Mouse (Mus musculus): ENCODE measurements around the gene Tomm34. TPM values are rescaled to one million over a fixed set of nuclear protein-coding genes. Genes with fewer than 3 reads are reported as not detected.
"Not testable (repeated sequence)": the region's sequence is repeated elsewhere in the genome, so short reads cannot be mapped to it uniquely, and the experiment has no call there.

The Tomm34 gene
- total RNA-seq, 2 experiments from 2014 or later = 40.8 to 43.6 TPM

DNA sequence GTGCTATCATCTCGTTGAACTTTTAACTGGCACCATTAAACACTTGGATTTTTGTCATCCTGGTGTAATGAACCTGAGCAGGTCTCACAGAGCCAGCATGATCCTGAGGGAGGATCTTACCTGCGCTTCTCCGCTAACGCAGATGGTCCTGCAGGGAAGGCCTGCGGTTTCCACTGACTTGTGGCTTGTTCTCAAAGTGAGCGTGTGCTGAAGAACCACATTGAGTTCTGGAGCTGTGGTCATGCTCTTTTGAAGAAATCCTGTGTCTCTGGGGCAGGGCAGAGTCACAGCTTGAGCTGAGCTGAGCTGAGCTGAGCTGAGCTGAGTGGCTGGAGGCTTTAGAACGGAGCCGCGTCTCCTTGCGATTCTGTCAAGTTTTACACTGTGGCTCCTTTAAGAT, 10.6 kb upstream of the Tomm34 start:
- intact Hi-C loops (cut with DNase I) = no loop called here
- DNase-seq (ENCODE audit: low spot score in 2 of 2) = no peak

DNA sequence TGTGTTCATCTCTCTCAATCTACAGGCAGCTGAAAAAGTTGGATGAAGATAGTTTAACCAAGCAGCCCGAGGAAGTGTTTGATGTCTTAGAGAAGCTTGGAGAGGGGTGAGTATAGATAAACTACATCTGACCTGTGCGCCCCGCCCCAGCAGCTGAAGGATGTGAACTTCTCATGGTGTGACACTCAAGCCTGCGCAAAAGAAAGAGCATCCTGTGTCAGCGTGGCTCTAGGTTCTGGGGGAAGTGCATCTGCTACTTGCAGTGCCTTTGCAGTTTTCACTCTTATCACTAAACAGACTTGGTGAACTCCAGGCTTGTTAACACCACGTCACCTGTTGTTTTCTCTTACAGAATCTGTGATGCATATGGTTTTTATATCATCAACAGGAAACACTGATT, 8.5 kb upstream of the Tomm34 start:
- no peak for DNase-seq (ENCODE audit: low spot score in 2 of 2)
- intact Hi-C loops (cut with DNase I) = no loop called here

DNA sequence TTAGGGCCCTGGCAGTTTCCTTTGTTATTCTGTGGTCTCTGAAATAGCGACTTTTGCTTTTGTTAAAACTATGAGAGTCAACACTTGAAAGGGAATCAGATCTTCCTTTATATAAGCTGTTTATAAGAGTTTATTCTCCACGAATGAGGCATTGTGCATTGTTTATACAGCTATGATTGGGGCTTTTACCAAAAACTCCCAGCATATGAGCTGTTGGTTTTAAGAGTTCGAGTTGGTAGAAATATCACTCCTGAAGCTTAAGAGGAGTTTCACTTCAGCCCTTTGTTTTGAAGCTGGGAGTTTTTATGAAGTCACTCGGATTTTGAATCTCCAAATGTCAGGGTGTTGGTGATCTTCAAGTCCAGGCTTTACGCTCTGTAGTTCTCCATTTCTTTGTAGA, 6.9 kb upstream of the Tomm34 start:
- DNase-seq (ENCODE audit: low spot score in 2 of 2) = no peak
- intact Hi-C loops (cut with DNase I) = no loop called here

DNA sequence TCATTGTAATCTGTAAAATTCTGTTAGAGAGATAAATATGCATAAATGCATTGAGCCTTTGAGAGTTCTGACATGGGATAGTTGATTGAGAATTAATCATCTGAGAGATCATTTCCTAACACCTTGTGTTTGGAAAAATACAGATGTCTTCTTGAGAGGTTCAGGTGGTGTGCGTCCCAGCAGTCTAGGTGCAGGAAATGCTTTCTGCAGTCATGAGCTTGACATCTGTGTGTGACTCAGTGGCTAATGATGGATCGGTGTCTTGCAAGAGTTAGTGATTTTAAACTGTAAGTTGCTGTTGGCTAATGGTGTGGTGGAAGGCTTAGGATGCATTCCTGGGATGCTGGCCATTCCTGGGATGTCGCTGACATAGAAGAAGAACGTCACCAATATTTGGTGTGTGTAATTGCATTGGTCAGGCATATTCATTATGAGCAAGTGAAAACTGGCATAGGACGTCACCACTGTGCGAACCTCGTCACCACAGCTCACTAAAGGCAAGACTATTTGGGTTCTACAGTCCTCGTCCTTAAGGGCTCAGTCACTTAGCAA, 6.0 kb upstream of the Tomm34 start:
- DNase-seq (ENCODE audit: low spot score in 2 of 2) = no peak
- intact Hi-C loops (cut with DNase I) = no loop called here

DNA sequence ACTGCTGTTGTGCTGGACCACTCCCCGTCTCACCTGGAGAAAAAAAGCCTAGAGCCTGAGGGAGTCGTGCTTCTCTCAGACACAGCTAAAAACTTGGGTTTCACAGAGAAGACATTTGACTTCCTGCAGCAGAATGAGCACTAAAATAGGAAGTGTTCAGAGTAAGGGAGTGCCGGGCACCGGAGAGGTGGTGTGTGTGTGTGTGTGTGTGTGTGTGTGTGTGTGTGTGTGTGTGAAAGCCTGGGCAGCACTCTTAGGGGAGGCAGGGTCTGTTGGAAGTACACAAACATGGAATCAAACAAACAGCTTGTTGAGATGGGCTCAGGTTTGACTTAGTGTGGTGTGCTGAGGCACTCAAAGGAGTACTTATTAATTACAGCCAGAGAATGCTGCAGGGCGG, 4.1 kb upstream of the Tomm34 start:
- intact Hi-C loops (cut with DNase I) = no loop called here
- no peak for DNase-seq (ENCODE audit: low spot score in 2 of 2)

DNA sequence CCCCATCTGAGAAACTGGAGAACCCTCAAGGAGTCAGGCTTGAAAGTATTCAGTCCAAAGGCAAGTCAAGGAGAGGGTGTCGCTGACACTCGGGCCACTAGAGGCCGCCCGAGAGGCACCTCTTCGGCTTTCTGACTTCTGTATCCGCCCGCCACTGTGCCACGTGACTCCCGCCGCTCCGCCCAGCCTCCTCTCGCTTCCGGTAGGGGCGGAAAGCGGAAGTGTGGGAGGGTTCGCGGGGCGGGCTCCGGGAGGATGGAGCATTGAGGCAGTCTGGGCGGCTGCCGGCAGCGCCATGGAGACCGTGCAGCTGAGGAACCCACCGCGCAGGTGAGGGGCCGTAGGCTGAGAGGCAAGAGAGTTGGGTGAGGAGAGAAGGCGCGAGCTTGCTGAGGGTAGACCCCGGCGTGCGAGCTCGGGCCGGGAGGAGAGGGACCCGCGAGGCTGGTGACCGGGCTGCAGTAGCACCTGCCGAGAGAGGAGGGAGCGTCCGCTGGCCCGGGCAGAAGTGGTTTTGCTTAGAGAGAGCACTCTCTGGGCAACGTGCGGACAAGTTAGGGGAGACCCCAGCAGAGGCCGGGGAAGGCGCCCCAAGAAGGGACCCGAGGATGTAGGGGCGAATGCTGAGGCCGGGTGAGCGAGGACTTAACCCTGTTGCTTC, 3.1 kb upstream of the Tomm34 start:
- intact Hi-C loops (cut with DNase I) = loop anchor here (5.0 kb wide), 1 partner anchor 77 kb away; no protein-coding TSS in a partner anchor
- peak; percentile 98 to 99 for DNase-seq (ENCODE audit: low spot score in 2 of 2)

DNA sequence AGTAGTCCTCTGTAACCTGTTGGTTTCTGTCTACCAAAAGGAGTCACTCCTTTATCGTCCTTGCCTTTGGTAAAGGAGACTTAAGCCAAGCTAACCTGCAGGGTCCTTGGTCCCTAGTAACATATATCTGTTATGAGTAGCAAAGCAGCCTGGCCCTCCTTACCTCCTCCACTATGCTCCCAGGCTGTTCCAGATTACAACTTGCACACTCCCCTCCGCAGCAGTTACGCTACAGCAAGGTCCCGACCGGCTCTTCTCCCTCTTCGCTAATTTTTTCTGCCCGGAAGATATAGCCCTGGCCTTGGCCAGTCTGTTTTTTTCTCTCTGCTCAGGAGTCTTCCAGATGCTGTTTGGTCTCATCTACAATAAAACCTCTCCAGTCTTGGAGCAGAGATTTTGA, 2.2 kb upstream of the Tomm34 start:
- intact Hi-C loops (cut with DNase I) = loop anchor here (5.0 kb wide), 1 partner anchor 76 kb away; no protein-coding TSS in a partner anchor
- DNase-seq (ENCODE audit: low spot score in 2 of 2) = no peak

DNA sequence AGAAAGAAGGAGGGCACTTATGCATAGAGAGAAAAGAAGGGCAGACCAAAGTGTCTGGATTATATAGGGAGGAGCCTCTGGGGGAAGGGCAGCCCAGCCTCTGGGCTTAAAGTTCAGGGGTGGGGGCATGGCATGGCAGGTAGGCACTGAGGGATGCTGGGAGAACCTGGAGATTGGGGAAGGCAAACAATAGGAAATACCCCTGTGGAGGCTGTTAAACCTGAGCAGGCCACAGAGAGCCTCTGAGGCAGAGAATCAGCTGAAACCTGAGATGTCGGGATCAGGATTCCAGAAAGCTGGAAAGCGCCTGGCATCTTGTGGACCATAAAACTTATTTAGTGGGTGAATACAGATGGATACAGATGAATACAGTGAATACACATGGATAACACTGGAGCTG, 1.1 kb upstream of the Tomm34 start:
- intact Hi-C loops (cut with DNase I) = loop anchor here (5.0 kb wide), 1 partner anchor 75 kb away; no protein-coding TSS in a partner anchor
- no peak for DNase-seq (ENCODE audit: low spot score in 2 of 2)

DNA sequence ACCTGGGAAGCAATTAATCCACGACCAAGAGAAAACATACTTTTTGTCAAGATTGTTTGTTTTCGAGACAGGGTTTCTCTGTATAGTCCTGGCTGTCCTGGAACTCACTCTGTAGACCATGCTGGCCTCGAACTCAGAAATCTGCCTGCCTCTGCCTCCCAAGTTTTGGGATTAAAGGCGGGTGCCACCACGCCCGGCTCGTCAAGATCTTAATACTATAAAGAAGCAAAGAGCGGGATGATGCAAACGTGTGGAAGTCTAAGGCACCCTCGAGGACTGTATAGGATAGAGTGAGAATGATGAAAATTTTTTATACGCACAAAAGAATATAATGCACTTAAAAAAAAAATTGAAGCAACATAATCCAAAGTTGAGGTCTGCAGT, 460 bp upstream of the Tomm34 start:
- intact Hi-C loops (cut with DNase I) = loop anchor here (5.0 kb wide), 1 partner anchor 74 kb away; no protein-coding TSS in a partner anchor
- DNase-seq (ENCODE audit: low spot score in 2 of 2) = not testable (repeated sequence)

DNA sequence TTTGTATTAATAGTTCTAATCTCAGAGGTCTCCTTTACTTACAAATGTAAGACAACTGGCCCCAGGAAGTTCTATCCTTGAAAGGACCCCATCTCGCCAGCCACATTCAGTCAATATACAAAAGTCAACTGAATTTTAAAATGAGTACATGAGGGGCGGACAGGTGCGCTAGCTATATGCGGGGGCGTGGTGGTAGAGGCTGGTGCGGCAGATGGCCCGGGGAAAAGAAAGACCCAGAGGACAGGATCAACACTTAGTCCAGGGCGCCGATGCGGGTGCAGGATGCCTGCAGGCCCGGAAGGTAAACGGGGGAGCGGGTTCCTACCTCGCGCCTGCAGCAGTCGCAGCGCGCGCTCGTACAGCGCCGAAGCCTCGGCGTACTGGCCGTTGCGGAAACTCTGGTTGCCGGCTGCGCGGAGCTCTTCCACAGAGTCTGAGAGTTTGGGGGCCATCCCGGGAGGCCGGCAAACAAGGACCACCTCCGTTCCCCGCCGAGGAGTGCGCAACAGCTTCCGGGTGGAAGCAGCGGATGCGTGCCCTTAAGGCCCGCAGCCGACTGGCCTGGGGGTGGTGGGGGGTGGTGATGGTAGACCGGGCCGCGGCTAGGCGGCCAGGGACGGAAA, 716 bp downstream of the Tomm34 start, which contains the start of gene Stk4:
Stk4 (plus strand) TSS at position 181 of the 623 bp plus-strand sequence.
- DNase-seq (ENCODE audit: low spot score in 2 of 2) = peak; percentile 28 to 45
- intact Hi-C loops (cut with DNase I) = loop anchor here (5.0 kb wide), 1 partner anchor 73 kb away; no protein-coding TSS in a partner anchor

DNA sequence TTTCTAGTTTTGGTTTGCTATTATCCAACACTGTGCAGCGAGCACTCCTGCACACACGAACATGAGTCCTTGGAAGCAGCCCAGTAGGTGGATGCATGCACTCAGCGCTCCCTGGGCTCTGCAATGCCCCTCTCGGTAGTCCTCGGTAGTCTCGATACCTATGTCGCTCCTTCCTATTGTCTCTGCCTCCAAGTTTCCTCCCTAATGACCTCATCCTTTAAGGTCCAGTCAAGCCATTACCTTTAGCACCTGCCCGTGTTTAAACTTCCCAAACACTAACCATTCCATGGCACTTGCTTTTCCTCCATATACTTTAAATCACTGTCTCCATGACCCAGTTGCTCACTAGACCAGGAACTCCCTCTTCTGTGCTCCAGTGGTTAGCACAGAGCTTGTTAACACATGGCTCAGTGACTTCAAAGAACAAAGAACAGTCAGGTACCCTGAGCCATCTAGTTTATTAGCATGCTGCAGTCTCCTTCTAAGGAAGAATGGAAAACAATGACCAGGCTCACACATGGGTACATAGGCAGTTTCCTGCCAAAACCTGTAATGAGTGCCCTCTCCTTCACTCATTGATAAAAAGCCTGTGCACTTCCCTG, 11.2 kb downstream of the Tomm34 start:
- DNase-seq (ENCODE audit: low spot score in 2 of 2) = no peak
- intact Hi-C loops (cut with DNase I) = no loop called here

DNA sequence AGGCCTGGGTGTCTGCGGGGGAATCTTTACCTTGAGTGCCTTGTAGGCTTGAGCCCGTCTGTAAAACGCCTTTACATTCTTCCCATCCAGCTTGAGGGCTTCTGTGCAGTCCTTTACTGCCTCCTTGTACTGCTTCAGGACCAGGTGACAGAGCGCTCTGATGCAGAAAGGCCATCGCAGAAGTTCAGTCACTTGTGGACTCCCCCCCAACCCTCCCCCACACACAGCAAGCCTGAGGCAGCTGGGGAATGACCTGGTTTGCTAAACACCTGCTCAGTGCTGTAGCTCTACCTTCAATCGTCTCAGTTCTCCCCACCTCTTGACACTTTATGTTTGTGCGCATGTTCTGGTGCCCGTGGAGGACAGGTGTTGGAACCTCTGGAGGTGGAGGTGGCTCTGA, 16.3 kb downstream of the Tomm34 start:
- DNase-seq (ENCODE audit: low spot score in 2 of 2) = no peak
- intact Hi-C loops (cut with DNase I) = no loop called here

DNA sequence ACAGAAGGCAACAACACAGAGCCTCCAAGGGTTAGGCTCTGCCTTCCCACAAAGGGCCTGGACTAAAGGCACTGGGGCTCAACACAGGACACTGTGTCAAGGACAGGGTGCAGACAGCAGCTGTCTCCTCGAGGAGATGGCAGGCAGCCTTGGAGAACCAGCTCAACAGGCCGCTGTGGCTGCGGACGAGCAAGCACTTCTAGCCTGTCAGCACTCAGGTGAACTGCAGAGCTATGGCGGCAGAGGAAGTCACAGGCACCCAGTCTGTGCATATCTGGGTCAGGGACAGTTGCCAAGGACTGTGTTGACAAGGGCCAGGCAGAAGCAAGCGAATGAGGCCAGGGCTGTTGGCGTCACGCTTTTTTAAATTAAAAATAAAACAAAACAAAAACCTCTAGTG, 17.2 kb downstream of the Tomm34 start:
- intact Hi-C loops (cut with DNase I) = no loop called here
- no peak for DNase-seq (ENCODE audit: low spot score in 2 of 2)

DNA sequence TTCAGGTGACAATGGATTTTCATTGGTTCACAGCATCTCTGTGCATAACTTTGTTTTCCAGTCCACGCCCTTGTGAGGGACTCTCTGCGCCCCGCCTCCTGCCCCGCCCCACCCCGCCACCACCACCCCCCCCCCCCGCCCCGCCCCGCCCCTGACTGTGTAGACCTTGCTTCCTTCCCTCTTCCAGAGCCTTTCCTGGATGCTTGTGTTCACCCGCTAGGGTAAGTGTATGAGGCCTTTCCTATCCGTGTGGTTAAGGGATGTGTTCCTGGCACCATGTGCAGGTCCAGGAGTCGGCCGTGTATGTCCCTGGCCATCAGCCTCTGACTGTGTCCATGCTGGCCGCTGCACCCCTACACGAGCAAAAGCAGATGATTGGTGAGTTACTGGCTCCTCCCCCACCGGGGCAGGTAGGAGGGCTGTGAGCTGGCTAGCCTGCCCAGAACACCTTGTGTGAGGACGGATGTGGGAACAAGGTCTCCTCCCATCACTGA, 23.7 kb downstream of the Tomm34 start:
- intact Hi-C loops (cut with DNase I) = no loop called here
- DNase-seq (ENCODE audit: low spot score in 2 of 2) = no peak

DNA sequence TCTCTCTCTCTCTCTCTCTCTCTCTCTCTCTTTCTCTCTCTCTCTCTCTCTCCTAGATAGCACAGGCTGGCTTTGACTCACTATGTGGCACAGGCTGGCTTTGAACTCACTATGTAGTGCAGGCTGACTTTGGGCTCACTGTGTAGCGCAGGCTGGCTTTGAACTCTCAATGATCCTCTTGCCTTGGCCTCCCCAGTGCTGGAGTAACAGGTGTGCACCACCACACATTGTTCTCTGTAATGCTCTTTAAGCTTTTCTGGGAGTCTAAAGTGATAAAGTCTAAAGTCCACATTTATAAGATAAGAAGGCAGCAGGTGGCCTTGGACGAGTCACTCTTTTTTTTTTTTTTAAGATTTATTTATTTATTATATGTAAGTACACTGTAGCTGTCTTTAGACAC, 29.4 kb downstream of the Tomm34 start:
- DNase-seq (ENCODE audit: low spot score in 2 of 2) = no peak
- intact Hi-C loops (cut with DNase I) = no loop called here

DNA sequence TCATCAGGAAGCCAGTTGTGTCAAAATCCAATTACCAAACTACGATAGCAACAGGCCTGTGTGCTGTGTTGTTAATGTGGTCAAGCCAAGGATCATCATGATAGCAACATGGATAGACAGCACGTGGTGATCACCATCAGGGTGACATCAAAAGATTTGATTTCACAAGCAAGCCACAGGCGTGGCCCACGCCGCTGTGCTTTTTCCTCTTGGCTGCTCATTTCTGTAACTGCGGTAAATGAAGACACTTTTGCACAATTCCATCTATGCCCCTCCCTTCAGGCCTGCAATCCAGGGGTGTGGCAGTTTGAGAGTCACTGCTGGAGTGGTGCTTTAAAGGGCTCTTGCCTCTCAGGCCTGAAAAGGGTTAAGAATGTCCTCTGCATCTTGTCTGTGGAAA, 30.0 kb downstream of the Tomm34 start:
- intact Hi-C loops (cut with DNase I) = no loop called here
- DNase-seq (ENCODE audit: low spot score in 2 of 2) = no peak

DNA sequence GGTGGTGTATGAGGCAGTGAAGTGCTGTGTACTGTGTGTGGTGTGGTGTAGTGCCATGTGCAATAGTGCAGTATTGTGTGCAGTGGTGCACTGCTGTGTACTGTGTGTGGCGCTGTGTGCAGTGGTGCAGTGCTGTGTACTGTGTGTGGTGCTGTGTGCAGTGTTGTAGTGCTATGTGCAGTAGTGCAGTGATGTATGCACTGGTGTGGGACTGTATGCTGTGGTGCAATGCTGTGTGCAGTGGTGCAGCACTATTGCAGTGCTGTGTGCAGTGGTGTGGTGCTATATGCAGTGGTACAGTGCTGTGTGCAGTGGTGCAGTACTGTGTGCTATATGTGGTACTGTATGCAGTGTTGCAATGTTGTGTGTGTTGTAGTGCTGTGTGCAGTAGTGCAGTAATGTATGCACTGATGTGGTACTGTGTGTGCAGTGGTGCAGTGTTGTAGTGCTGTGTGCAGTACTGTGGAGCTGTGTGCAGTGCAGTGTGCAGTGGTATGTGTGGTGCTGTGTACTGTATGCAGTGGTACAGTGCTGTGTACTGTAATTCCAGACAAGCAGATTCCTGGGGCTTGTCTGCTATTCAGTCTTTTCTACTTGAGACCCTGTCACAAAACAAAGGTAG, 32.5 kb downstream of the Tomm34 start:
- intact Hi-C loops (cut with DNase I) = no loop called here

DNA sequence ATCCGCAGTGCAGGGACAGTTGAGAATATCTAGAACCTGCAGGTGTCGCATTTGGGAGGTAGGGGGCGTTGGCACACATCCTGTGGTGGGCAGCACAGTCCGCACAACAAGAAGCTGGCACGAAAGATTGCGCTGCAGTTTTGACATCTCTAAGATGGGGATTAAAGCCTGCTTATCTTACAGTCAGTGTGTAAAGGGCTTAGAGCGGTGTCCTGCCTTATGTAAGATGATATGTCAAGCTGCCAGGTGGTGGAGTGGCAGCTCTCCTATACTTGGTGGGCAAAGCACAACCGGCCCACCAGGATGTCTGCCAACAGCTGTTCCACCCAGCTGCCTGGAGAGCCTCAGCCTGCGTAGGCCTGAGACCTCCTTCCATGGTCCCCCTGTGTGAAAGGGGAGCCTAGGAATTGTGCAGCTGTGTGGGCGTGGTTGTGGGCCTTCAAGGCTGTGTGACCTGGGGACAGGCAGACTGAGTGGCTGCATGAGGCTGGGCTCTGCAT, 34.4 kb downstream of the Tomm34 start:
- intact Hi-C loops (cut with DNase I) = no loop called here
- DNase-seq (ENCODE audit: low spot score in 2 of 2) = no peak

More for the DNA sequence above, 32.5 kb downstream of the Tomm34 start:
- no peak for DNase-seq (ENCODE audit: low spot score in 2 of 2)

DNA sequence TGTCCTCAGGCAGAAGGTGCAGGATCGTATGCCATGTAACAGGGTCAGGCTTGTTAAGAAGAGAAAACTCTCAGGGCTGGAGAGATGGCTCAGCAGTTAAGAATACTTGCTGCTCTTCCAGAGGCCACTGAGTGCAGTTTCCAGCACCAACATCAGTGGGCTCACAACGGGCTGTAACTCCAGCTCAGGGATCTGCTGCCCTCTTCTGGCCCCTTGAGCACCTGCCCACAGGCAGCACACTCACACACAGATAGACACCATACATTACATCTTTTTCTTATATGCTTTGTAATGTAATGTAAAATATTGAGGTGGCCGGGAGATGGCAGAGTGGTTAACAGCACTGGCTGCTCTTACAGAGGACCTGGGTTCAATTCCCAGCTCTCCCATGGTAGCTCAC, 38.0 kb downstream of the Tomm34 start:
- DNase-seq (ENCODE audit: low spot score in 2 of 2) = no peak
- intact Hi-C loops (cut with DNase I) = no loop called here

DNA sequence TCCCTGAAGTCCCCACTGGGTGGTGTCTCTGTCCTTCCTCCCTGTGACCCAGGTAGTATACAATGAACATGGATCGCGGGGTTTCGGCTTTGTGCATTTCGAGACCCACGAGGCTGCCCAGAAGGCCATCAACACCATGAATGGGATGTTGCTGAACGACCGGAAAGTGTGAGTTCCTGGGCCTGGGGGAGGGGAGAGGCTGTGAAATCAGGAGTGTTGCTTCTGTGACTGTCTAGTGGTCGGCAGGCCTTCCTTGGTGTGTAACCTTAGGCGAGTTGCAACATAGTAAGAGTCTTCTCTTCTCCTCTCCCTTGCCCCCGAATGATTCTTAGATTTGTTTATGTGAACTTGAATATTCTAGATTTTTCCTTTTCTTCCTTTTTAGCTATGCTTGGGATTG, 39.8 kb downstream of the Tomm34 start:
- no peak for DNase-seq (ENCODE audit: low spot score in 2 of 2)
- intact Hi-C loops (cut with DNase I) = no loop called here
